Mouse (Mus musculus) left cerebral cortex, adult 18-20 months (tissue): ENCODE measurements around the gene Adipor2. TPM values are rescaled to one million over a fixed set of nuclear protein-coding genes. Genes with fewer than 3 reads are reported as not detected.
"Not testable (repeated sequence)": the region's sequence is repeated elsewhere in the genome, so short reads cannot be mapped to it uniquely, and the experiment has no call there.

Experiments
- DNase-seq, 2 experiments: peaks; one replicate each; pipeline ENCODE4 v3.0.0; 2021 to 2022; ENCODE audit warnings: low spot score in 2 of 2, mixed read lengths in 1 of 2
- total RNA-seq, 2 experiments: library from RNA; stranded (reverse); gene quantifications; 2 replicates each; pipeline ENCODE4 v1.2.3; 2021

Adipor2 gene
- total RNA-seq, 2 experiments from 2014 or later = 39.3 to 40.0 TPM

GRCm38 (mm10) chr6:119392836-119393235 is 24.7 kb downstream of the Adipor2 start:
- no peak for DNase-seq

- DNase-seq = no peak
Measured at GRCm38 (mm10) chr6:119390728-119391127, 26.8 kb downstream of the Adipor2 start.

DNA sequence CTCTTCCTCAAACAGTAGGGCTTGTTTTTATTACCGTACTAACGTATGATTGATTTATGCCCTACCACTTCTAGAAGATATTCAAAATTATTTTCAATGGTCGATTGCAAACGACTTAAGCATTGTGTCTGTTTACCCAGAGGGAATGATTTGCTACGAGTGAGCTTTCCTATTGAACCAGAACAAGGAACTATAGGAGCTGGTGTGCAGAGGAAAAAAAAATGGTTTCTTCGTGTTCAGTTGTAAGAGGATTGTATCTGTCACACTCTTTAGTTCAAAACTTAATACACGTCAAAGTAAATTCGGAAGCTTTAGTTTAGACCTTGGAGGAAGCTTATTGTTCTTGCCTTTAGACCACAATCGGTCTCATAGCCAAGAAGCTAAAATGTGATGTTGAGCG is 28.4 kb downstream of the Adipor2 start:
- no peak for DNase-seq

DNA sequence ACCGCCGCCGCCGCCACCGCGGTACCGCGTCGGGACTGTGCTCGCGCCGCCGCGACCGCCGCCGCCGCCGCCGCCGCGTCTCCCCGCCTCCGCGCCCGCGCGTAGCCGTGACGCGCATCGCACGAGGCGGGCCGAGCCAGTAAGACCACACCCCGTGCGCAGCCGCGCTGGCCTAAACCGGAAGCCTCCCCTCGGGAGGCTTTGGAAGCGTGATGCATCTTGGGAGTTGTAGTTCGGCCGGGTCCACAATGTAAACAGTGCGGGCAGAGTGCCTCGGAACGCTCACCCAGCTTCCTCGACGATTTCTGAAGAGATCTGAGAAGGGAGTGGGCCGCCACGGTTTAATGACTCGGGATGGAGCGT is 28.9 kb downstream of the Adipor2 start:
- DNase-seq = peak; percentile 93 to 97

GRCm38 (mm10) chr6:119387801-119388649 is 29.5 kb downstream of the Adipor2 start:
- peak; percentile 8 to 12 for DNase-seq

DNA sequence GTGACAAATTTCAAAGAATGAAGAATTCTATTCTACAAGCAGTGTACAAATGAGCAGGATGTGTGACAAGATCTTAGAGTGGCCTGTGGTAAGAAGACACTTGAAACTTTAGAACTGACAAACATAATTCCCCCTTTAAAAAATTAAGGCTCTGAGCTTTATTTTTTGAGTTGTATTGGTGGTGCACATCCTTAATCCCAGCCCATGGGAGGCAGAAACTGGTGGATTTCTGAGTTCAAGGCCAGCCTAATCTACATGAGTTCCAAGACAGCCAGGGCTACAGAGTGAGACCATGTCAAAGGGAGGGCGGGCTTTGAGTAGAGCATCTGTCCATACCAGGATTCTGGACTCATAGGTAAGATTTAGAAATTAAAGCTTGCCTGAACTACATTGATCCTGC is 30.7 kb downstream of the Adipor2 start:
- no peak for DNase-seq

GRCm38 (mm10) chr6:119386421-119386820 is 31.1 kb downstream of the Adipor2 start:
- DNase-seq = no peak

- no peak for DNase-seq
Measured at GRCm38 (mm10) chr6:119385668-119386067, 31.8 kb downstream of the Adipor2 start.

DNA sequence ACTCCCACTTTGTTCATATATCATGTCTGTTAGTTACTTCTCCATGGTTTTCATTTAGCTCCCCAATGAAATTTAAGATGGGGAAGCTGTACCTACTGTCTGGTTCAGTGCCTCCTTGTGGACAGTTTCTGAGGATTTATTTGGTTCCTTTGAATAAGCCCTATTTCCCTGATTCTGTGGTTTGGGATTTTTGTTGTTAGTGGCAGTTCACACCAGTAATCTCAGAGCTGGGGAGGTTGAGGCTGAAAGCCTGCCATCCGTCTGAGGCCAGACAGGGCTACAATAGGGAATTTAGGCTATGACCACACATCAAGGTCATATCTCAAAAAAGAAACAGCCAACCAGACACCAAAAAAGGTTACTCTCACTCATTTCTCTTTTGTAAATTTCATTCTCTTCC is 38.9 kb downstream of the Adipor2 start:
- no peak for DNase-seq

DNA sequence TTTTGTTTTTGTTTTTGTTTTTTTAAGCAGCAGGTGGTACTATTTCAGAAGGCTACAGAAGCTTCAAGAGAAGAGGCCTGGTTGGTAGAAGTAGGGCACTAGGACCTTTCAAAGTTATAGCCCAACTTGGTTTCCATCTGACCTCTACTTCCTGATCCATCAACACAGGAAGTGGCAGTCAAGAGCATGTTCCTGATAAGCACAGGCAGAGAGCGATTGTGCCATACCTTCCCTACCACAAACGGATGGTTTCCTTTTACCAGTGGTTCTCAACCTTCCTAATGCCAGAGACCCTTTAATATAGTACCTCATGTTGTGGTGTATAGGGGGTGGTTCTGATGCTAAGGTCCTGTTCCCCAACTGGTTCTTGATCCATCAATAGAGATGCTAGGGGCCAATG is 39.9 kb downstream of the Adipor2 start:
- DNase-seq = no peak

DNA sequence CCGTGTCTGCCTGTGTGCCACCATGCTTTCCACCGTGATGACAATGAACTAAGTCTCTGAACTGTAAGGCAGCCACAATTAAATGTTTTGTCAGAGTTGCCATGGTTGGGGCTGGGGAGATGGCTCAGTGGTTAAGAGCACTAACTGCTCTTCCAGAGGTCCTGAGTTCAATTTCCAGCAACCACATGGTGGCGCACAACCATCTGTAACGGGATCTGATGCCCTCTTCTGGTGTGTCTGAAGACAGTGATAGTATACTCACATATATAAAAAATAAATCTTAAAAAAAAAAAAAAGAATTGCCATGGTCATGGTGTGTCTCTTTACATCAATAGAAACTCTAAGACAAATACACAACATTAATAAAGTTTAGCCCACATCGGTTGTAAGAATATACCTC is 42.5 kb downstream of the Adipor2 start:
- DNase-seq = no peak

DNA sequence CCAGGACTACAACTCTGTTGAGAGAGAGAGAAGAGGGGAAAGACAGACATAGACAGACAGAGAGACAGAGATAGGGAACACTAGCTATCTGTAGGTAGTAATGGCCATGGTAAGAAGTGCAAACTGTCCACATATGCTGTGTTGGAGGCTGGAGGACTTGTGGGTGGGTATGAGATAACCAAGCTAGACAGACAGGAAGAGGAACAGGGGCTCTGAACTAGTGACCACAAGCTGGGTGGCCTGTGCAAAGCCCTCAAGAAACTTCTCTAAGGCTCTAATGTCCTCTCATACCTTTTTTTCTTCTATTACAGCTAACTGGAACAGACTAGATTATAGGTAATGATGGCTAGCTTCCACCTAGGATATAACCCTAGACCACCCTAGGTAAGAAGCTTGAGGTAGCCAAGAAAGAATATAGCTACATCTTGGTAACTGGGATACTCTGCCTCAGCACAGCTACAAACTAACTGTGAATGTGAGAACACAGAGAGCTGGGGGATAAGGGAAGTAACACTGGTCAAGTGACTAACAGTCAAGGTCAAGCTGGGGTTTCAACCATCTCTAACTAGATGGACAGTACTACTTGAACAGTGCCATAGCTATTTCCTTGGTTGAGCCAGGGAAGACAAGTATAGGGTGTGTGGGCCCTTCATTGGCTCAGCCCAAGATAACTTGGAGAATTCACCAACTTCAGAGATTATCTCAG is 44.4 kb downstream of the Adipor2 start:
- no peak for DNase-seq

DNA sequence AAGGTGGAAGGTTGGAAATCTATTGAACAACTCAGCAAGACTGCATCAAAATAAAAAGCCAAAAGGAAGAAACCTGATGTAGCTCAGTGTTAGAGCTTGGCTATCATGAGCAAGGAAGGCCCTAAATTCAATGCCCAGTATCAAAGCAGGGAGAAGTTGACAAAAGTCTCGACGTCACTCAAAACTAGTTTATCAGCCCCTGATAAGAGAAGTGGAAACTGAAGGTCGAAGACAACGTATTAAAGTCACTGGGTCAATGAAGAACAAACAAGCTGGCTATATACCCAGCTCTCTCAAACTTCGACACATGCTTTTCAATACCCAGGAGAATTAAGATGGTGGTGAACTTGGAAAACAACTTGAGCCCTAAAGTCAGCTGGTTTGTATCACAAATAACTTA is 45.3 kb downstream of the Adipor2 start:
- DNase-seq = no peak

- DNase-seq = no peak
Measured at GRCm38 (mm10) chr6:119371624-119372023, 45.9 kb downstream of the Adipor2 start.

- no peak for DNase-seq
Measured at GRCm38 (mm10) chr6:119367382-119367781, 50.1 kb downstream of the Adipor2 start.

- DNase-seq = not testable (repeated sequence)
Measured at GRCm38 (mm10) chr6:119366800-119367199, 50.7 kb downstream of the Adipor2 start.

DNA sequence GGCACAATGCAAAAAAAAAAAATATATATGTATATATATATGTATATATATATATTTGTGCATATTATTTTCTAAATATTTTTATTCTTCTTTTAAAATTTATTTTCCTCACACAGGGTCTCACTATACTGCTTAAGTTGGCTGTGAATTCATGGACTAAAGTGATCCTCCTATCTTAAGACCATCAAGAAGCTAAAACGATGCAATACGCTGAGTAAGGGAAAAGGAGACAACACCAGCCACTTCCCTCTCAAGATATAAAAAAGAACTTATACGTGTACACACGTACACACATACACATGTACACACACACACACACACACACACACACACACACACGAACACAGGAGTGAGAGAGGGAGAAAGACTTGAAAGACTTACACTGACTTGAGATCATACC is 53.9 kb downstream of the Adipor2 start:
- no peak for DNase-seq

GRCm38 (mm10) chr6:119360925-119361702 is 56.4 kb downstream of the Adipor2 start:
- no peak for DNase-seq

- DNase-seq = not testable (repeated sequence)
Measured at GRCm38 (mm10) chr6:119360250-119360649, 57.3 kb downstream of the Adipor2 start.

GRCm38 (mm10) chr6:119358020-119358571 is 59.4 kb downstream of the Adipor2 start:
- DNase-seq = no peak

DNA sequence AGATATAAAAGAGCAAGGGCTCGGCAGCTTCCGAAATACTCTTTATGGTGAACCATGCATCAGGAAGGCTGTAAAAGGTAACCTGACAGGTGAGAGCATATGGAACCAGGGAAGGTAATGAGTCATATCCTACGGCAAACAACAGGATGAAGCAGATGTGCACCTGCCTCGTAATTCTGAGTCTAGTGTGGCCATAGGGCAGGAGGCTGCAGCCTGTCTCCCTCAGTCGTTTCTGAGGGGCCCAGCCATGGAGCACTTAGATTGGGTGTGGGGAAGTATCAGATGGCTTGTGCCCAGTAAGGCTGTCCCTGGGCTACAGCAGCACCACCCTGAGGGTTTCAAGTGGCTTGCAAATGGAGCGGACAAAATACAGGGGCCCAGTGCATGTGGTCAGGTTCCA is 65.0 kb downstream of the Adipor2 start:
- no peak for DNase-seq
